Mouse (Mus musculus): ENCODE results near the gene Tmem63c. TPM values are rescaled to one million over a fixed set of nuclear protein-coding genes. Genes with fewer than 3 reads are reported as not detected.

Tmem63c gene
- polyA plus RNA-seq, 2 experiments: 0.10 TPM; not detected in 1

GRCm38 (mm10) chr12:87065446-87065845, 44.3 kb downstream of the Tmem63c start:
- Histone ChIP-seq H3K4me1 (ENCODE audit: control insufficient read depth, insufficient read depth, low read length) (no peaks in the 10 kb centered on the region), H3K27me3 (ENCODE audit: control insufficient read depth, insufficient read depth, low read length) (no peaks in the 10 kb centered on the region), H3K9me3 (ENCODE audit: control insufficient read depth, low read length) (no peaks in the 10 kb centered on the region), H3K4me3 (replicated peaks; ENCODE audit: low read length) (no peak overlapping the region), H3K4me2 (replicated peaks; ENCODE audit: low read depth, low read length, severe bottlenecking) (no peak overlapping the region), H3K27ac (replicated peaks; ENCODE audit: low read depth, low read length) (no peak overlapping the region), H3K9ac (ENCODE audit: low read depth, low read length, severe bottlenecking) (no peak overlapping the region), H3K36me3 (ENCODE audit: control insufficient read depth, insufficient read depth, low read length) (no peaks in the 10 kb centered on the region)
- WGBS: 88% methylated on average over 11 of the region's 11 CpGs
- DNase-seq (ENCODE audit: low spot score): no peak
- no peak for ATAC-seq (ENCODE audit: low FRiP score, low read depth)
- no peak for TF ChIP-seq POLR2A (IDR thresholded peaks at IDR 0.05; ENCODE audit: borderline replicate concordance, extremely low read depth, insufficient read depth, insufficient read length)

DNA sequence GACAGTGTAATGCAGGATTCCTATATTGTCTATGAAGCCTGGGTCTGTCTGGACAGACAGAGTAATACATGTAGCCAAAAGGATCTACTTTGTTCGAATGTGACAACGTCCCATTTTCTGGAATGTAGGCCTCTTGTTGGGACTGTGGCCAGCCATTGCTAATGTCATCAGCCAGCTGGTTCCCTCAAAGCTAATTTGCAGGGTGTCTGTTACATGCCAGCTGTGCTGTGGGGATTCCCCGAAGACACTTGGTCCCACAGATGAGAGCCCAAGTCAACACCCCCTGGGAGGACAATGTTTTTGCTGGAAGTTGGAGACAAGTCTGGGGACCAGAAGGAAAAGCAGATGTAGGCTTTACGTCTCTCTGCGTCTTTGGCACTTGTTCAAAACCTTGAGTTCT, 45.3 kb downstream of the Tmem63c start:
- H3K9me3 ChIP-seq (ENCODE audit: control insufficient read depth, low read length): no peaks in the 10 kb centered on the region
- H3K4me2 ChIP-seq (replicated peaks; ENCODE audit: low read depth, low read length, severe bottlenecking): no peak overlapping the region
- no peak for ATAC-seq (ENCODE audit: low FRiP score, low read depth)
- no peak for DNase-seq (ENCODE audit: low spot score)
- H3K4me1 ChIP-seq (ENCODE audit: control insufficient read depth, insufficient read depth, low read length): no peaks in the 10 kb centered on the region
- TF ChIP-seq POLR2A (IDR thresholded peaks at IDR 0.05; ENCODE audit: borderline replicate concordance, extremely low read depth, insufficient read depth, insufficient read length): no peak
- H3K4me3 ChIP-seq (replicated peaks; ENCODE audit: low read length): no peak overlapping the region
- H3K27me3 ChIP-seq (ENCODE audit: control insufficient read depth, insufficient read depth, low read length): no peaks in the 10 kb centered on the region
- H3K36me3 ChIP-seq (ENCODE audit: control insufficient read depth, insufficient read depth, low read length): no peaks in the 10 kb centered on the region
- no peak overlapping the region for H3K9ac ChIP-seq (ENCODE audit: low read depth, low read length, severe bottlenecking)
- 79% methylated on average over 5 of the region's 5 CpGs for WGBS
- no peak overlapping the region for H3K27ac ChIP-seq (replicated peaks; ENCODE audit: low read depth, low read length)

DNA sequence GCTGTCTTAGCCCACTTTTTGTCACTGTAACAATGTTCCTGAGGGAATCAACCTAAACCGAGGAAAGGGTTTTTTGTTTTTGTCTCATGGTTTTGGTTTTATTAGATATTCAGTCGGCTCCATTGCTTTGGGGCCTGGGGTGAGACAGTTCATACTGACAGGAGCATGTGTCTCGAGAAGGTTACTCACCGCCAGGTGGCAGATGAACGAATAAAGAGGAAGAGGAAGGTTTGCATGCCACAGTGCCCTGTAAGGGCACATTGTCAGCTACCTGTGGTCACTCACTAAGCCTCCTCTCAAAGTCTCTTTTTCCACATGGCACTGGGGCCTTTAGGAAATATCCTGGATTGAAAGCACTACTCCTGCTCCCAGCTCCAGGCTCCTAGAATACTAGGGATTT, 49.4 kb downstream of the Tmem63c start:
- Histone ChIP-seq H3K4me3 (replicated peaks; ENCODE audit: low read length) (no peak overlapping the region), H3K4me2 (replicated peaks; ENCODE audit: low read depth, low read length, severe bottlenecking) (no peak overlapping the region), H3K36me3 (ENCODE audit: control insufficient read depth, insufficient read depth, low read length) (no peaks in the 10 kb centered on the region), H3K27ac (replicated peaks; ENCODE audit: low read depth, low read length) (no peak overlapping the region), H3K4me1 (ENCODE audit: control insufficient read depth, insufficient read depth, low read length) (no peaks in the 10 kb centered on the region), H3K9me3 (ENCODE audit: control insufficient read depth, low read length) (no peaks in the 10 kb centered on the region), H3K27me3 (ENCODE audit: control insufficient read depth, insufficient read depth, low read length) (no peaks in the 10 kb centered on the region), H3K9ac (ENCODE audit: low read depth, low read length, severe bottlenecking) (no peak overlapping the region)
- no peak for ATAC-seq (ENCODE audit: low FRiP score, low read depth)
- TF ChIP-seq POLR2A (IDR thresholded peaks at IDR 0.05; ENCODE audit: borderline replicate concordance, extremely low read depth, insufficient read depth, insufficient read length): no peak
- DNase-seq (ENCODE audit: low spot score): no peak
- WGBS: 60% methylated on average over 5 of the region's 5 CpGs

DNA sequence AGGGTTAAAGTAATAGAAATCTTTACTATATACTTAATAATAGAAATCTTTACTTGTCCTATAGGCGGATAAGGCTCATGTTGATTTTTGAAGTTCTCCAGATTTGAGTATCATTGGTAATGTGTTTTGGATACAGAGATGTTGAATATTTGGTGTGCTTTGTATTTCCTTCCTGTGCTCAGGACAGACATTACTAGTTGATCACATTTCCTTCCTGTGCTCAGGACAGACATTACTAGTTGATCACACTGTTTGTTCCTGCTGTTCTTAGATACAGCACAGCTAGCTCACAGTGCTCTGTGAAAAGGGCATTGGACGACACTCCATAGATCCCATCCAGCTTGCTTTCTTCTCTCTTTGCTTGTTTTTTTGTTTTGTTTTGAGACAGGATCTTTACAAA, 55.5 kb downstream of the Tmem63c start:
- no peaks in the 10 kb centered on the region for H3K9me3 ChIP-seq (ENCODE audit: control insufficient read depth, low read length)
- H3K4me1 ChIP-seq (ENCODE audit: control insufficient read depth, insufficient read depth, low read length): no peaks in the 10 kb centered on the region
- H3K4me2 ChIP-seq (replicated peaks; ENCODE audit: low read depth, low read length, severe bottlenecking): no peak overlapping the region
- H3K27ac ChIP-seq (replicated peaks; ENCODE audit: low read depth, low read length): no peak overlapping the region
- DNase-seq (ENCODE audit: low spot score) (no peak), ATAC-seq (ENCODE audit: low FRiP score, low read depth) (no peak)
- WGBS: 88% methylated on average over 2 of the region's 2 CpGs
- no peak for TF ChIP-seq POLR2A (IDR thresholded peaks at IDR 0.05; ENCODE audit: borderline replicate concordance, extremely low read depth, insufficient read depth, insufficient read length)
- H3K36me3 ChIP-seq (ENCODE audit: control insufficient read depth, insufficient read depth, low read length): no peaks in the 10 kb centered on the region
- no peaks in the 10 kb centered on the region for H3K27me3 ChIP-seq (ENCODE audit: control insufficient read depth, insufficient read depth, low read length)
- H3K4me3 ChIP-seq (replicated peaks; ENCODE audit: low read length): no peak overlapping the region
- no peak overlapping the region for H3K9ac ChIP-seq (ENCODE audit: low read depth, low read length, severe bottlenecking)

- H3K4me2 ChIP-seq (replicated peaks; ENCODE audit: low read depth, low read length, severe bottlenecking): no peak overlapping the region
- H3K9ac ChIP-seq (ENCODE audit: low read depth, low read length, severe bottlenecking): no peak overlapping the region
- H3K27me3 ChIP-seq (ENCODE audit: control insufficient read depth, insufficient read depth, low read length): no peaks in the 10 kb centered on the region
- ATAC-seq (ENCODE audit: low FRiP score, low read depth) (no peak), DNase-seq (ENCODE audit: low spot score) (no peak)
- H3K27ac ChIP-seq (replicated peaks; ENCODE audit: low read depth, low read length): no peak overlapping the region
- H3K36me3 ChIP-seq (ENCODE audit: control insufficient read depth, insufficient read depth, low read length): no peaks in the 10 kb centered on the region
- no peak for TF ChIP-seq POLR2A (IDR thresholded peaks at IDR 0.05; ENCODE audit: borderline replicate concordance, extremely low read depth, insufficient read depth, insufficient read length)
- no peaks in the 10 kb centered on the region for H3K9me3 ChIP-seq (ENCODE audit: control insufficient read depth, low read length)
- 80% methylated on average over 8 of the region's 8 CpGs for WGBS
- H3K4me3 ChIP-seq (replicated peaks; ENCODE audit: low read length): no peak overlapping the region
- H3K4me1 ChIP-seq (ENCODE audit: control insufficient read depth, insufficient read depth, low read length): no peaks in the 10 kb centered on the region
These were observed 61.7 kb downstream of the Tmem63c start for GRCm38 (mm10) chr12:87082797-87083196.

DNA sequence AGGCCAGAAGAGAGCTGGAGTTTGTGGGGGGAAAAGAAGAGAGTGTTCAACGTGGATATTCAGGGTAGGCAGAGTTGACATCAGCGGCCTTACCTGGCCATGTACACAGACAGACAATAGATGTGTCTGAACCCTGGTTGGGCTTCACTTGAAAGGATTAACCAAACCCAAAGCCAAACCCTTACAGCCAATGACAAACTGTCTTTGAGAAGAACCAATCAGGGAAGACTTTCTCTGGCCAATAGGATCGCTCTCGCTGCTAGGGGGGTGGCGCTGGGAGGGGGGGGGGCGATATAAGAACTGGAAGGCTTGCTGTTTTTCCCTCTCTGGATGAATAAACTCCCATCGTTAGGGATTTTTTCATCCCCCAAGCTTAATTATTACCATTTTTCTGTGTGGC, 66.1 kb downstream of the Tmem63c start:
- DNase-seq (ENCODE audit: low spot score) (no peak), ATAC-seq (ENCODE audit: low FRiP score, low read depth) (no peak)
- 70% methylated on average over 7 of the region's 7 CpGs for WGBS
- Histone ChIP-seq H3K27me3 (ENCODE audit: control insufficient read depth, insufficient read depth, low read length) (no peaks in the 10 kb centered on the region), H3K4me1 (ENCODE audit: control insufficient read depth, insufficient read depth, low read length) (no peaks in the 10 kb centered on the region), H3K27ac (replicated peaks; ENCODE audit: low read depth, low read length) (no peak overlapping the region), H3K9ac (ENCODE audit: low read depth, low read length, severe bottlenecking) (no peak overlapping the region), H3K4me3 (replicated peaks; ENCODE audit: low read length) (no peak overlapping the region), H3K36me3 (ENCODE audit: control insufficient read depth, insufficient read depth, low read length) (no peaks in the 10 kb centered on the region), H3K9me3 (ENCODE audit: control insufficient read depth, low read length) (no peaks in the 10 kb centered on the region), H3K4me2 (replicated peaks; ENCODE audit: low read depth, low read length, severe bottlenecking) (no peak overlapping the region)
- TF ChIP-seq POLR2A (IDR thresholded peaks at IDR 0.05; ENCODE audit: borderline replicate concordance, extremely low read depth, insufficient read depth, insufficient read length): no peak

All from limb, embryonic 14.5 days (tissue).